Mouse (Mus musculus) neural tube, embryonic 14.5 days (tissue): ENCODE results near the gene Ruvbl2. TPM values are rescaled to one million over a fixed set of nuclear protein-coding genes. Genes with fewer than 3 reads are reported as not detected.
A peak's percentile ranks its signal among the peaks of the same experiment; 100 is the strongest.
"Not testable (repeated sequence)": the region's sequence is repeated elsewhere in the genome, so short reads cannot be mapped to it uniquely, and the experiment has no call there.

ENCODE experiments used
- ATAC-seq: fragments of 200-750 bp; cut with Nextera tagmentation; 2 replicates; pipeline ENCODE4 v1.8.0; 2017; ENCODE audit warnings: low read depth, mild to moderate bottlenecking, moderate TSS enrichment, moderate library complexity
- H3K27ac ChIP-seq: fragments of 300-500 bp; sonication (generic); 2 replicates; pipeline ENCODE4 v1.5.1; 2014; ENCODE audit warnings: low read depth, mild to moderate bottlenecking, control low read depth, low read length, moderate library complexity, mixed read lengths
- H3K27me3 ChIP-seq: fragments of 300-500 bp; sonication (generic); 2 replicates; pipeline ENCODE4 v1.6.1; 2014; ENCODE audit warnings: low read length; ENCODE audit not compliant: control insufficient read depth, insufficient read depth
- H3K36me3 ChIP-seq: fragments of 300-500 bp; sonication (generic); 2 replicates; pipeline ENCODE4 v1.6.1; 2014; ENCODE audit warnings: low read length, mixed read lengths; ENCODE audit not compliant: control insufficient read depth, insufficient read depth
- H3K4me1 ChIP-seq: fragments of 300-500 bp; sonication (generic); 2 replicates; pipeline ENCODE4 v1.6.1; 2014; ENCODE audit warnings: low read length; ENCODE audit not compliant: control insufficient read depth, insufficient read depth
- H3K4me2 ChIP-seq: fragments of 300-500 bp; sonication (generic); 2 replicates; pipeline ENCODE4 v1.6.1; 2014; ENCODE audit warnings: mild to moderate bottlenecking, low read depth, low read length, control low read depth
- H3K4me3 ChIP-seq: fragments of 300-500 bp; sonication (generic); 2 replicates; pipeline ENCODE4 v1.5.1; 2014; ENCODE audit warnings: low read depth, low read length, control low read depth, mixed read lengths
- H3K9ac ChIP-seq: fragments of 300-500 bp; sonication (generic); replicated peaks from 2 replicates; pipeline ENCODE4 v1.6.1; 2014; ENCODE audit warnings: low read depth, mild to moderate bottlenecking, control low read depth, low read length, mixed read lengths
- H3K9me3 ChIP-seq: fragments of 300-500 bp; sonication (generic); 2 replicates; pipeline ENCODE4 v1.6.1; 2016; ENCODE audit warnings: low read length; ENCODE audit not compliant: control insufficient read depth
- WGBS: fragments of 180-500 bp; shearing (Covaris S2); extraction: QIAGEN DNeasy Blood & Tissue Kit; methylation state at CpG from one replicate; pipeline ENCODE4 v1.1.7; 2014; 5-methylcytosine and 5-hydroxymethylcytosine counted together
- polyA plus RNA-seq: library from polyadenylated mRNA; unstranded; fragments of >200 nt; fragmentation: Nextera tagmentation; extraction: Ambion mirVana; gene quantifications from 2 replicates; pipeline ENCODE4 v1.2.1, GENCODE M21; 2014

Ruvbl2 gene
- polyA plus RNA-seq, 1 experiment from 2014 or later, result 95.3 TPM

GRCm38 (mm10) chr7:45396787-45397186, 41.1 kb downstream of the Ruvbl2 start:
- no peak for ATAC-seq
- Histone ChIP-seq H3K4me1 (peaks cover 21% of the 10 kb centered on the region), H3K36me3 (peaks cover 2% of the 10 kb centered on the region; the same call in 1 of the 2 replicates), H3K27ac (no peak overlapping the region), H3K27me3 (no peaks in the 10 kb centered on the region), H3K9me3 (no peaks in the 10 kb centered on the region), H3K4me2 (no peak overlapping the region), H3K4me3 (no peak overlapping the region), H3K9ac (no peak overlapping the region)
- WGBS, result 68% methylated on average over 2 of the region's 2 CpGs

DNA sequence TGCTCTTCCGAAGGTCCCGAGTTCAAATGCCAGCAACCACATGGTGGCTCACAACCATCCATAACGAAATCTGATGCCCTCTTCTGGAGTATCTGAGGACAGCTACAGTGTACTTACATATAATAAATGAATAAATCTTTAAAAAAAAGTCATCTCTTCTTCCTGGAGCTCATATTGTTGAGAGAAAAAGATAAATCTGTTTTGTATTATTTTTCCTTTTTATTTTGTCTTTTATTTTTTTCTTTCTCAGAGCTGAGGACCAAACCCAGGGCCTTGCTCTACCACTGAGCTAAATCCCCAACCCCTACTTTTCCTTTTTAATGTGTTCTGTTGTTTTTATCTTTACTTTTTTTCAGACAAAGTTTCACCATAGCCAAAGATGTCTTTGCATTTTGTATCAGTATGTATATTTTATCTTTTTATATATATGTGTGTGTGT, 41.5 kb downstream of the Ruvbl2 start:
- H3K36me3 ChIP-seq, H3K9ac ChIP-seq, H3K9me3 ChIP-seq, H3K27me3 ChIP-seq, H3K27ac ChIP-seq: not testable (repeated sequence)
- ATAC-seq, result 0 out of 2 replicates have a peak, but pooled peaks have one; percentile 15
- WGBS, result 6% methylated on average over 3 of the region's 3 CpGs
- Histone ChIP-seq H3K4me1 (peaks cover 21% of the 10 kb centered on the region), H3K4me2 (peak overlapping the region; percentile 53), H3K4me3 (peak overlapping the region; percentile 58)

GRCm38 (mm10) chr7:45395578-45396336, 42.1 kb downstream of the Ruvbl2 start, which contains the start of gene Snrnp70:
Gene Snrnp70, minus strand, starts transcription at chr7:45395742.
- no peaks in the 10 kb centered on the region for H3K27me3 ChIP-seq

DNA sequence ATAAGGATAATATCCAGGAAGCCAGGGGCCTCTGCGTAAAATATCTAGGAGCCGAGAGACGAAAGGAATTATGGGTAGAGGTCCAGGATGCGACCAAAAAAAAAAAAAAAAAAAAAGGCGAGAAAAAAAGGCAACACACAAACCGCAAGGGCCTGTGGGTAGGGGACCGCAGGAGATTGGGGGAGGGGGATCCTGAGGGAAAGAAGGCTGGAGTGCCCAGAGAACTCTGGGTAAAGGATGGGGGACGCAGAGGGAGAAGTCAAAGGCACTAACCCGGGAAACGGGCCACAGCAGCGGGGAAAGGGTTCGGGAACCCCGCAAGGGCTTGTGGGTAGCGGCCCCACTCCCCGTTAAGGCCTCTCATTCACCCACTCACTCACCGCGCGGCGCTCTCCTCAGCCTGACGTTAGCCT, 42.8 kb downstream of the Ruvbl2 start:
- WGBS, result 0% methylated on average over 20 of the region's 20 CpGs
- H3K4me3 ChIP-seq, result peak overlapping the region; percentile 58
- peak overlapping the region; percentile 84 for H3K9ac ChIP-seq
- peak; percentile 80 for ATAC-seq
- H3K27ac ChIP-seq, result peak overlapping the region; percentile 91
- H3K4me2 ChIP-seq, result peak overlapping the region; percentile 98
- H3K4me1 ChIP-seq, result peaks cover 21% of the 10 kb centered on the region
- H3K36me3 ChIP-seq, result peaks cover 13% of the 10 kb centered on the region
- no peaks in the 10 kb centered on the region for H3K9me3 ChIP-seq
- no peaks in the 10 kb centered on the region for H3K27me3 ChIP-seq

More at GRCm38 (mm10) chr7:45395578-45396336, 42.1 kb downstream of the Ruvbl2 start, which contains the start of gene Snrnp70:
- peak within 1 kb of the TSS; percentile 84 for H3K9ac ChIP-seq
- H3K27ac ChIP-seq, result peak within 1 kb of the TSS; percentile 91
- H3K4me3 ChIP-seq, result peak within 1 kb of the TSS; percentile 58
- under 1% methylated on average over 60 of the region's 60 CpGs for WGBS
- no peaks in the 10 kb centered on the region for H3K9me3 ChIP-seq
- H3K36me3 ChIP-seq, result peaks cover 9% of the 10 kb centered on the region
- peak within 1 kb of the TSS; percentile 98 for H3K4me2 ChIP-seq
- peak; percentile 97 for ATAC-seq
- peaks cover 21% of the 10 kb centered on the region for H3K4me1 ChIP-seq

- 93% methylated on average over 3 of the region's 3 CpGs for WGBS
- H3K9ac ChIP-seq, result no peak overlapping the region
- H3K27me3 ChIP-seq, result no peaks in the 10 kb centered on the region
- no peak overlapping the region for H3K27ac ChIP-seq
- no peak for ATAC-seq
- peaks cover 75% of the 10 kb centered on the region for H3K36me3 ChIP-seq
- H3K9me3 ChIP-seq, result no peaks in the 10 kb centered on the region
- H3K4me1 ChIP-seq, result no peaks in the 10 kb centered on the region
- no peak overlapping the region for H3K4me3 ChIP-seq
- no peak overlapping the region for H3K4me2 ChIP-seq
Observed at GRCm38 (mm10) chr7:45386077-45386476, 51.8 kb downstream of the Ruvbl2 start.

- Histone ChIP-seq H3K27me3 (no peaks in the 10 kb centered on the region), H3K27ac (no peak overlapping the region), H3K9ac (no peak overlapping the region), H3K4me1 (no peaks in the 10 kb centered on the region), H3K36me3 (peaks cover 66% of the 10 kb centered on the region), H3K4me3 (no peak overlapping the region), H3K4me2 (no peak overlapping the region), H3K9me3 (no peaks in the 10 kb centered on the region)
- WGBS, result 82% methylated on average over 1 of the region's 1 CpGs
- no peak for ATAC-seq
Observed at GRCm38 (mm10) chr7:45376057-45376456, 61.8 kb downstream of the Ruvbl2 start.

DNA sequence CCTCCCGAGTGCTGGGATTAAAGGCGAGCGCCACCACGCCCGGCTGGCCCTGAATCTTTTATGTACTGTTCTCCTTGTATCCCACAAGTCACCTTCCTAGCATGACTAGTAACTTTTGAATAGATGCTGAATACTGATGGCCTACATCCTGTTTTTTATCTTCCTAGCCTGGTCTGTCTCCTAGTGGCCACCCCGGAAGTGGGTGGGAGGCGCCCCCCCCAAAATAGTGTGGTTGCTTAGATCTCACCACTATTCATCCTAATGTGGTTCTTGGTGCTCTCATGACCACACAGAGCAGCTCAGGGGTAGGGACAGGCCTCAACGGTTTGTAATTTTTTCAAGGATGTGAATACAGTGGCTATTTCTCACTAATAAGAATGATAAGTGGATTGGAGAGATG, 63.3 kb downstream of the Ruvbl2 start:
- 95% methylated on average over 8 of the region's 8 CpGs for WGBS
- ATAC-seq, result no peak
- no peaks in the 10 kb centered on the region for H3K27me3 ChIP-seq
- H3K4me2 ChIP-seq, result no peak overlapping the region
- H3K27ac ChIP-seq, result no peak overlapping the region
- no peak overlapping the region for H3K4me3 ChIP-seq
- H3K9me3 ChIP-seq, result no peaks in the 10 kb centered on the region
- H3K4me1 ChIP-seq, result peaks cover 10% of the 10 kb centered on the region; the same call in 1 of the 2 replicates
- H3K9ac ChIP-seq, result no peak overlapping the region
- peaks cover 52% of the 10 kb centered on the region for H3K36me3 ChIP-seq

DNA sequence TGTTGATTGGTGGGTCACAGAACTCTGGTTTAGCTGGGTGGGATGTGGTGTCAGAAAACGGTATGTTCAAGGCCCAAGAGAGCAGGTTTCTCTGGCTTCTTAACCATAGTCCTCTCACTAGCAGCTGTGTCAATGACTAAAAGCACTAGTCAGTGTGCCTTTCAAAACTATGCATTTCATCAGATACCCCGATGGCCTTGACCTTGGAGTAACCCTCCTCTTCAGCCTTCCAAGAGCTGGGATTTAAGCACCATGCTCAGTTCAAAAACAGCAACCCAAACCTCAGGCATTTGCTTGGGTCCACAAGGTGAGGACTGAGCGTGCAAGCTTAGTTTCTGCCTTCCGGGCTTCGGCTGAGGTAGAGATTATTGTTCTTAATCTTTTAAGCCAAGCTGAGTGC, 65.5 kb downstream of the Ruvbl2 start:
- 91% methylated on average over 5 of the region's 5 CpGs for WGBS
- no peak overlapping the region for H3K4me2 ChIP-seq
- peaks cover 19% of the 10 kb centered on the region for H3K4me1 ChIP-seq
- no peak for ATAC-seq
- H3K4me3 ChIP-seq, result no peak overlapping the region
- no peak overlapping the region for H3K27ac ChIP-seq
- H3K27me3 ChIP-seq, result peaks cover 5% of the 10 kb centered on the region
- H3K9me3 ChIP-seq, result no peaks in the 10 kb centered on the region
- no peak overlapping the region for H3K9ac ChIP-seq
- peaks cover 31% of the 10 kb centered on the region for H3K36me3 ChIP-seq
